Mouse (Mus musculus): ENCODE data around the gene Meis2.

Gene Meis2

GRCm38 (mm10) chr2:115947714-115948226, 117.9 kb downstream of the Meis2 start:
- no peak for DNase-seq (ENCODE audit: low read depth, low spot score)

DNA sequence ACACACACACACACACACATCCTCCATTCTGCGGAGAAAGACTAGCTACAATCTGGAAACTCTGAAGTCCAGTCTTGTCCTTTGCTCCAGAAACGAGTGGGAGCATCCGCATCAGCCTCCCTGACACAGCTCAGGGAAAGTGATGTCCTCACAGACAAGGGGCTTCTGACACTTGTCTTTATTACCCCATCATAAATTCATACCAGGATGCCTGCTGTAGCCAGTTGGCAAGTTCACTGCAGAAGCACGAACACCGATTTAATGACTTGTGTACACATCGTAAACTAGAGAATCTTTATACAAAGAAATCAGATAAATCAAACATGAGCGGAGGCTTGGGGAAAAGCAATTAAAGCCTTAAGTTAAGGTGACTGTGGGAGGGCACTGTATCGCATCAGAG, 122.6 kb downstream of the Meis2 start:
- DNase-seq (ENCODE audit: low read depth, low spot score) = no peak

DNA sequence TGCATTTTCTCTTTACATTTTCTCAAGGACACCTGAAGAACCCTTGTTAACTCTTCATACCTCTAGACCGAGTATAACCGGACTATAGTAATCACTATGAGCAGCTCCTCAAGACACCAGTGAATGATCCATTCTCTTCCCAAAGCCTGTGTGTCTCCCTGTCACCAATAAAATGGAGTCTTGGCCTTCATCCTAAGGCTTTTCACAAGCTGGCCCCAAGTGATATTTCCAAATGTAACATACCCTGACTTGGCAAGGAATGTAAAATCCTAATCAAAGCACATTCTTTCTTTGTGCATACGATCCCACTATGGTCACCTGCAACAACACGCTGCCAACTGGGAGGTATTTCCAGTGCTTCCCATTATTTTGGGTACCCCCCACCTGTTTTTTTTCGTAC, 125.8 kb downstream of the Meis2 start:
- DNase-seq (ENCODE audit: low read depth, low spot score) = no peak

- DNase-seq (ENCODE audit: low read depth, low spot score) = no peak
Measured at GRCm38 (mm10) chr2:115938926-115939563, 126.6 kb downstream of the Meis2 start.

DNA sequence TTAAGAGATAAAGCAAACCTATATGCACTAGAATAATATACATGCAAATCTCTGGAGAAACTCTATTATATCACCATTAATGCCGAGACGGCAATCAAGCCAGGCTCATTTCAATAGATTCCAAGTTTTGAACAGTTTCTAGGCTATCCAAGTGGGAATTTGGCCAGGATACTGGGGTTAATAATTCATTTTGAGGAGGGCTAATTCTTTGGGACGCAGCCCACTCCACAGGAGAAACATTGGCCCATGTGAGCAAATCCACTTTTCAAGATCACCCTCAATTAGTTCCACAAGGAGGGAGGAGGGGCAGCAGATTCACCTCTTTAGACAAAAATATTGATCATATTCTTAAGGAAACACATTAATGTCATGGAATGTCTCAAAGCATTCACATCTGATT, 127.3 kb downstream of the Meis2 start:
- no peak for DNase-seq (ENCODE audit: low read depth, low spot score)

GRCm38 (mm10) chr2:115937896-115938295, 127.7 kb downstream of the Meis2 start:
- DNase-seq (ENCODE audit: low read depth, low spot score) = no peak

DNA sequence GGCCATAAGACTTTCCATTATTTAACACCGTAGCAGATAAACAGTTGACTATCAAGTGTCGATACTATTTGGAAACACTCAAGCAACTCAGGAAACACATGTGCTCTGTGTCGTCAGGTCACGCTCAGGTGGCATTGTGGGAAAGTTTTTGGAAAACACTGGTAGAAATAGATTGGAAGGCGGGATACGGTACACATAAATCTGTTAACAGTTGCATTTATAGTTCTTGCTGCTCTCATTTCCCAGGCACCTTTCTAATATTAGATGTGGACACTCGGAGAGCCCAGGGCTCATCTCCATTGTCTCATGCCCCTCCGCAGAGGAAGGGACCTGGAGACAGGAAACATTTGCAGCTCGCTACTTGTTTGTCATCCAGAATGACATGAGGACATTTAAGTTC, 128.9 kb downstream of the Meis2 start:
- no peak for DNase-seq (ENCODE audit: low read depth, low spot score)

DNA sequence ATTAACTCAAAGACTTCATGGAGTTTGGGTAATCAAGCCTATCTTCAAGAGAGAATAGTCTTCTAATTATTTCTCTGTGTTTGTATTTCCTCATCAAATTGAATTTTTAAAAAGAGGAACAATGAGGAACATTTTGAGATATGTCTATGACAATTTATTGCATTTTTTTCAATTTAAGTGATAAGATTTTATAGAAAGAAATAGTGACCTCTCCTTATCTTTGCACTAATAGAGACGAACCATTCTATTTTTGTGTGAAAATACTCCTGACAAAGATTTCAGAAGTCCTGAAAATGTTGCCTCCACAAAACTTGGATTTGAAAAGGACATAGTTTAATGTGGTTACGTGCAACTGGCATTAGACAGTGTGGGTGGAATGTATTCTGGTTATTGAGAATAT, 131.3 kb downstream of the Meis2 start:
- no peak for DNase-seq (ENCODE audit: low read depth, low spot score)

DNA sequence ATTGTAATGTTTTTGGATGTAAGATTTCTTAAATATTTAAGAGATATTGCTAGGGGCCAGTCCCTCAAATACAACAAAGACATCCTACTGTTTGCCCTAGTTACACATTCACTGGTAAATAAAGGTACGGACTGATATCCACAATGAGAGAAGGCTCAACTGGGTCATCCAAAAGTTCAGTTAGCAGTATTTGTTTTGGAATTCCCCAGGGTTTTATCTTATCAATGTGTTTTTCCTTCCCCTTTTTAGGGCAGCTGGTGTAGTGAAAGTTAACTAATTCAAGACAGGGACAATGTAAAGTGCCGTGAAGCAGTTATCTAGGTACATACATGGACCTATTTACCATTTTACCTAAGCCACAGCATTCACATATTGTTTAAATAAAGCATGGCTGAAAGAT, 132.4 kb downstream of the Meis2 start:
- no peak for DNase-seq (ENCODE audit: low read depth, low spot score)

GRCm38 (mm10) chr2:115925744-115926143, 139.9 kb downstream of the Meis2 start:
- no peak for DNase-seq (ENCODE audit: low read depth, low spot score)

- no peak for DNase-seq (ENCODE audit: low read depth, low spot score)
Measured at GRCm38 (mm10) chr2:115924472-115924871, 141.2 kb downstream of the Meis2 start.

DNA sequence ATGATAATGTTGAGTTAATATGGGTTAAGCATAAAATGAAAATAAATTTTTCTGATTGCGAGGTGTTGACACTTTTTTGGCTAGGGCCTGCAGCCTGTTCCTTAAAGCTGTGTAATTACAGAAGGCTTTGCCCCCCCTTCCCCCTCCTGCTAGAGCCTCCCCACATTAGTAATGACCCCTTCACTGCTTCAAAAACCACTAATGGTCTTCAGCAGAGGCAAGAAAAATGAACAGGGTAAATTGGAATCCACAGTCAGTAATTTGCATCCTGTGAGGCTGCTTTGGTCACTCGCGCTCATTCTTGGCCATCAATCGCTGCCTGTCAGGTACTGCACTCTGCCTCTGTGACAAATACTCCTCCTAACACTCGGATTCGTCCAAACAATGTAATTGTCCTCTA, 142.4 kb downstream of the Meis2 start:
- no peak for DNase-seq (ENCODE audit: low read depth, low spot score)

- DNase-seq (ENCODE audit: low read depth, low spot score) = no peak
Measured at GRCm38 (mm10) chr2:115921687-115922086, 144.0 kb downstream of the Meis2 start.

GRCm38 (mm10) chr2:115920336-115920951, 145.2 kb downstream of the Meis2 start:
- no peak for DNase-seq (ENCODE audit: low read depth, low spot score)

DNA sequence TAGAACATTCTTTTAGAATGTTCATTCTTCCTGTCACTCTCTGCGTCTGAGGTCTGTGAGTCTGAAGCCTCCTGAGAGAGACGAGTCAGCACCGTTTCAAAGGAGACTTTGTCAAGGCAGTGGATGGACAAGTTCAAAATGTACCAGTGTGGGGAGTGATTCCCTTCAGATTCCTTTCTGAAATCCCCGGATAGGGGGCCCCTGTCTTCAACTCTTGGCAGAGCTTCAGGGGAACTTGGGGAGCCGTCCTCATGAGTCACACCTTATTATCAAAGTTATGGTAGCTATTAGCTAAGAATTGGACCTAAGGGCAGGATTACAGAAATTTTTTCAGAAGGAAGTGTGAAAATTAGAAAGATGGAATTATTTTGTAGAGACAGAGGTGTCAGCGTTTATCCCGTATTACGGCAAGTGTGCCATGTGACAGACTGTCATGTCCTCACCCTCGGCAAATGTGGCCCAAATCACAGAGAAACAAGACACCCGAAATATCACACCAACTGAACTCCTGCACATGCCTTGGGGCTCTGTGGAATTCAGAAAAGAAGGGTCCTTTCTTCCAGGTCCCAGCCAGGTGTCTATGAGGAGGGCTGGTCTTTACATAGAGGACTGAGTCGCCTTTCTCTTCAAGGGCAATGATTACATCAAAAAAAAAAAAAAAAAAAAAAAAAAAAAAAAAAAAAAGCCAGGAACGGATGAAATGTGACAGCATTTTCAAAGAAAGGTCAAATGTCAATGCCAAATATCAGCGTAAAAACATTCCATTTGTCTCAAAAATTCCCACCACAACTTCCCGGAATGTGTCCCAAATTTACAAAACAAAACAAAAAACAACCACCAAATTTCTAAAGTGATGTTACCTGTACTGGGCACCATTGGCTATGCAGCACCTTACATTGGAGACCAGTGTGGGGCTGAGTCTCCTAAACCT, 146.2 kb downstream of the Meis2 start:
- no peak for DNase-seq (ENCODE audit: low read depth, low spot score)

DNA sequence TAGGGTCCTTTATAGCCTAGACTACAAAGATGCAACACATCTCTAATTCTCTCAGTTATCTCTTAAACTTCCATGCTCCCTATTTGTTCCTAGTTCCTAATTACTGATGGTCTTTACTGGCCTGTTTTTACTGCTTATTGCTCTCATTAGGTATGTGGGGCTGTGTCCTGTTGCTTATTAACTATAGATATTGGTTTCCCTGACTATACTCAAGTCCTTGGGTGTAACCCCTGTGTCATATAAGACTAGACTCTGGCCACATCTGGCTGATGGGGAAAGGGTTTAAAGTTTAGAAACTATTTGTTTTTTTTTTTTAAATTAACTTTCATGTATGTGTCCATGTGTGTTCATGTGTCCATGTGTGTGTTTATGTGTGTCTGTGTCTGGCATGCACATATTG, 147.1 kb downstream of the Meis2 start:
- no peak for DNase-seq (ENCODE audit: low read depth, low spot score)

DNA sequence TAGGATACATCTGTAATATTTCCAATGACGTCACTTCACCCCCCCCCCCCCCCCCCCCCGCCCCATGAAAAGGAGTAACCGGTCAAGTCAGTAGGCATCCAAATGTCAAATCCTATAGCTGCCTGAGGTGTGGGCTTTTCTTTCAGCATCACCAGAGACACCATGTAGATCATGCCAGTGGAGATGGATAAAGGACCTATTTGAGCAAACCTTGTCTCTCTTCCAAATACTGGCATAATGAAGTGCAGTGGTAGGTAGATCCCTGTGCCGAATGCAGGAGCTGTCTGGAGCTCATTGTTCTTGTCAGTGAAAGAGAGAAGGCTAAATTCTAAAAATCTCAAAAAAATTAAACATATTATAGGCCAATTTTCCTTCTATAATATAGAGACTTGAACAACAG, 151.1 kb downstream of the Meis2 start:
- no peak for DNase-seq (ENCODE audit: low read depth, low spot score)

DNA sequence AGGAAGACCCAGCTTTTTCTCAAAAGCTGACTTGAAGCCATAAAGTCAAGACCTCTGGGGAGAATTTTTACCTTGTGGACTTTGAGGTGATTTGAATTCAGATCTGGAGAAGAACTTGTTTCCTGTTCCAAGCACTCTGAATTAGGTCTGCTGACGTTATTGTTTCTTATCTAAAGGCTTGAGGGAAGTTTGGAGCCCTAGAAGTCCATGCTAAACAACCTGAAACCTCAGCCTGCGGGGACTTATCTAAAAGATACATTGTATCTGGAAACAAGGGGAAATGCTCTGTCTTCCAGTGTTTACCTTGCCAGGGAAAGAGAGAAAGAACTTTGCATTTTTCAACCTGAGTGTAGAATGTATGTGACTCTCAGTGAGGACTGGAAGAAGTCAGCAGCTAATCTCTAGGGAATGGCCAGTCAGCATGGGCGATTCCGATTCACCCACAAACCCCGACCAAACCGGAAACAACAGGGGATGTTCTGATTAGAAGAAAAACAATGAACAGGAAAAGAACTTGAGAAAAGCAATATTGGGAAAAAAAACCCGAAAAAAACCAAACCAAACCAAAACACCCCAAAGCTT, 152.6 kb downstream of the Meis2 start:
- no peak for DNase-seq (ENCODE audit: low read depth, low spot score)

GRCm38 (mm10) chr2:115911913-115912642, 153.6 kb downstream of the Meis2 start:
- DNase-seq (ENCODE audit: low read depth, low spot score) = no peak

GRCm38 (mm10) chr2:115910217-115910616, 155.4 kb downstream of the Meis2 start:
- DNase-seq (ENCODE audit: low read depth, low spot score) = no peak

DNA sequence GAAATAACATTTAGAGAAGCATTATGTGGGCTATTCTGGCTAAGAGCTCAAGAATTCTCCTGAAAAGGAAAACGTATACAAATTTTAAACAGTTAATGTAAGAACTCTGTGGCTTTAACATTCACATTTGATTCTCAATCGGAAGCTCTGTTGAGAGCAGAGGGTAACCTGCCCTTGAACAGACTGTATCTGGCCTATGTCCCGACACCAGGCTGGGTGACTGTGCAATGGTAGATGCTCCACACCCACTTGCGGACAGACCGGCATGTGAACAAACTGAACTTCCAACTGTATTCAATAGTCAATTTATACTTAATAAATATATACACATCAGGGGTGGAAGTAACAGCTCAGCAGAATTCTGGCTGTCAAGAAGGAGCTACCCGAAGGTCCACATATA, 164.6 kb downstream of the Meis2 start:
- no peak for DNase-seq (ENCODE audit: low read depth, low spot score)

Data from retina, postnatal 7 days (tissue).